Mouse (Mus musculus): ENCODE data around the gene Abhd14b. TPM values are rescaled to one million over a fixed set of nuclear protein-coding genes. Genes with fewer than 3 reads are reported as not detected.
A peak's percentile ranks its signal among the peaks of the same experiment; 100 is the strongest.

Abhd14b gene
- polyA plus RNA-seq, 1 experiment from 2014 or later, result 6.8 TPM

DNA sequence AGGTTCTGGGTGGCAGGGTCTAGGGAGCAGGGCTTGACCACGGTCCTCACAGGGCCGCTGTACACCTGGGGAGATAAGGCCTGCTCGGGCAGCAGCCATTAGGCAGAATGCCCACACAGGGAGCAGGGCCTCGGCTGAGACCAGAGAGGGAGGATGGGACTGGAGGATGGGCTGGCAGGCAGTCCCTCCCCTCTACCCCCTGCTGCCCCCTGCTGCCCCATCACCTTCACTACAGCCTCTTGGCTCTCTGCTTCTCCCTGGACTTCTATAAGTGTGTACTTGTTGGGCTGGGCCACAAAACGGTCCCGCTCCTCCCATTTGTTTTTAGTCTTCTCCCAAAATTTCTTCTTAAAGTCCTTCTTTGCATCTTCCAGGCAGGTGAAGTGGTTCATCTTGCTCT lies 27.2 kb downstream of the Abhd14b start:
- H3K36me3 ChIP-seq (ENCODE audit: control insufficient read depth, insufficient read depth, low read length), result no peaks in the 10 kb centered on the region
- H3K9me3 ChIP-seq (ENCODE audit: control insufficient read depth, low read length), result no peaks in the 10 kb centered on the region
- H3K4me2 ChIP-seq (ENCODE audit: low read length), result no peak overlapping the region
- no peak overlapping the region for H3K4me3 ChIP-seq (replicated peaks; ENCODE audit: low read depth, low read length)
- H3K9ac ChIP-seq (replicated peaks; ENCODE audit: low read length), result 0 out of 2 replicates have a peak overlapping the region, but pooled peaks have one; percentile 20
- no peaks in the 10 kb centered on the region for H3K27me3 ChIP-seq (ENCODE audit: control insufficient read depth, insufficient read depth, low read length)
- WGBS, result 3% methylated on average over 6 of the region's 6 CpGs
- DNase-seq, result peak; percentile 70
- peaks cover 12% of the 10 kb centered on the region for H3K4me1 ChIP-seq (ENCODE audit: control insufficient read depth, insufficient read depth, low read length)
- no peak overlapping the region for H3K27ac ChIP-seq (replicated peaks; ENCODE audit: low read depth, low read length)
- peak; percentile 7; the same call in 1 of the 2 replicates for ATAC-seq (ENCODE audit: low FRiP score, low TSS enrichment)

DNA sequence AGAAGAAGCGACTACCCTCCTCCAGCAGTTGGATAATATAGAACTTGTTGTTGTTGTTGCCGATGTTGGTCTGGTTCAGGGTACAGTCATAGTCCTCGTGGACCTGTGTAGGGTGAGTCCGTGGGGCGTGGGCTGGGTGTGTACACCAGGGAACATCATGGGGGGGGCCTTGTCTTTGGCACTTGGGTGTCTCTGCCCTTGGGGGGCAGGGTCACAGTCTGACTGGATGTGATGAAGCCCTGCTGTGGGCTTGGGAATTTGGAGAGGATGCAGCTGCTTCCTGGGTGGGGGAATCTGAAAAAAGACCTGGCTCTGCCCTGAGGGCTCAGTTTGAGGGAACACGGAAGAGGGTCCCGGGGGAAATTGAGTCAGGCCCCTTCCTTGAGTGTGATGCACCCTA lies 27.8 kb downstream of the Abhd14b start:
- no peak overlapping the region for H3K27ac ChIP-seq (replicated peaks; ENCODE audit: low read depth, low read length)
- H3K4me2 ChIP-seq (ENCODE audit: low read length), result no peak overlapping the region
- no peaks in the 10 kb centered on the region for H3K27me3 ChIP-seq (ENCODE audit: control insufficient read depth, insufficient read depth, low read length)
- DNase-seq (no peak), ATAC-seq (ENCODE audit: low FRiP score, low TSS enrichment) (no peak)
- no peak overlapping the region for H3K9ac ChIP-seq (replicated peaks; ENCODE audit: low read length)
- peaks cover 12% of the 10 kb centered on the region for H3K4me1 ChIP-seq (ENCODE audit: control insufficient read depth, insufficient read depth, low read length)
- H3K4me3 ChIP-seq (replicated peaks; ENCODE audit: low read depth, low read length), result no peak overlapping the region
- 63% methylated on average over 7 of the region's 7 CpGs for WGBS
- 0 out of 2 replicates have a peak, but pooled peaks cover under 1% of the 10 kb centered on the region for H3K36me3 ChIP-seq (ENCODE audit: control insufficient read depth, insufficient read depth, low read length)
- H3K9me3 ChIP-seq (ENCODE audit: control insufficient read depth, low read length), result no peaks in the 10 kb centered on the region

DNA sequence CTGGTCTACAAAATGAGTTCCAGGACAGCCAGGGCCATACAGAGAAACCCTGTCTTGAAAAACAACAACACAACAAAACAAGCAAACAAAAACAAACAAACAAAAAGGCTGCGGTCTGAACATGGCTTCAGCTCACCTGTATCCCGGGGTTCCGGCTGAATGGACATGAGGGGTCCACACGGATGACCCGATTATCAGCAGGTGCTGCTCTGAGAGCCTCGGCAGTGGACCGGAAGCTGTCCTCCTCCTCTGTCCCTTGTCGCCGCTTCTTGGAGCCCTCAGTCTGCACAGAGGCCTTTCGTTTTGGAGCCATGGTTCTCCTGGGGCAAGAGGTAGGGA lies 28.4 kb downstream of the Abhd14b start, which contains the start of gene Rrp9:
Gene Rrp9, plus strand, starts transcription at position 301 of the 339 bp plus-strand sequence.
- H3K9ac ChIP-seq (replicated peaks; ENCODE audit: low read length), result no peak within 1 kb of the TSS; the same call in 1 of the 2 replicates
- WGBS, result 87% methylated on average over 10 of the region's 10 CpGs

DNA sequence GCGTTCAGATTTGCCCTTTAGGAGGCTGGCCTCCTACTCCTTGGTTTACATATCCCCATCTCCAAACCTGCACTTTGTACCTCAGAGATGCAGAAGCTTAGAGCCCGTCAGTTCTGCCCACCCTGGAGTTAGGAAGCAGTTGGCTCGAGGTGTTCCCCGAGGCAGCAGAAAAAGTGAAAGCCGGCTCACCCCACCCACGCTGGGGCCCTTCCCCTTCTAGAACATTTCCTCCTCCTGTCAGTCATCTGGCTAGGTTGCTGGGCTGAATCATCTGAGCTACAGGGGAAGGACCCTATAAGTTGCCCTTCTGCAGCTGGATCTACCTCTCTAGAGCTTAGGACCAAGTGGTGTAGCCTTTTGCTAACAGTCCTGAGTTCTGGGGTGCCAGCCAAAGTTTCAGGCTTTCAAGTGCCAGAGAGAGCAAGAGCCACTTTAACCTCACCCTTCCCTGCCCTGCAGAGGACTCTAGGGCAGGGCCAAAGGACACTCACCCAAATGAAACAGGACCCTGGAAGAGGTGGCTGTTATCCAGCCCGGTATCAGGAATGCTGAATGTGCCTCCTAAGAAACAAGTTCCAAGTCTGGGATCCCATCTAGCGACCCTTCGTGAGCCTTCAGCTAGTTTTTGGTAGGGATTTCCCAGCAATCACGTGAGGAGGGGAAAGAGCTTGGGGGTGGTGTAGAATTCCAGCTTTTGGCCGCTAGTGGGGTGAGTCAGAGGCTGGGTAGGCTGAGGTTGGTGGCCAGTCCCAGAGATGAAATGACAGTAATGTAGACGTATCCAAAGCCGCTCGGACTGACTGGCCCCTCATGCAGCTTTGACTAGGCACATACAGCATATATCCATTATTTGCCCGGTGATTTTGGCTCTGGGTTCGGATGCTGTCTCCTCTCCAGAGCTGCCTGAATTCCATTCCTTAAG lies 29.0 kb downstream of the Abhd14b start:
- Histone ChIP-seq H3K36me3 (ENCODE audit: control insufficient read depth, insufficient read depth, low read length) (peaks cover 12% of the 10 kb centered on the region; the same call in 1 of the 2 replicates), H3K27ac (replicated peaks; ENCODE audit: low read depth, low read length) (0 out of 2 replicates have a peak overlapping the region, but pooled peaks have one; percentile 26), H3K4me2 (ENCODE audit: low read length) (peak overlapping the region; percentile 33; the same call in 1 of the 2 replicates), H3K9me3 (ENCODE audit: control insufficient read depth, low read length) (no peaks in the 10 kb centered on the region), H3K9ac (replicated peaks; ENCODE audit: low read length) (no peak overlapping the region; the same call in 1 of the 2 replicates), H3K4me3 (replicated peaks; ENCODE audit: low read depth, low read length) (peak overlapping the region; percentile 66), H3K4me1 (ENCODE audit: control insufficient read depth, insufficient read depth, low read length) (peaks cover 12% of the 10 kb centered on the region), H3K27me3 (ENCODE audit: control insufficient read depth, insufficient read depth, low read length) (no peaks in the 10 kb centered on the region)
- 39% methylated on average over 16 of the region's 16 CpGs for WGBS
- no peak for DNase-seq
- ATAC-seq (ENCODE audit: low FRiP score, low TSS enrichment), result no peak; the same call in 1 of the 2 replicates

More for the DNA sequence above, 28.4 kb downstream of the Abhd14b start, which contains the start of gene Rrp9:
- H3K27ac ChIP-seq (replicated peaks; ENCODE audit: low read depth, low read length), result 0 out of 2 replicates have a peak within 1 kb of the TSS, but pooled peaks have one; percentile 26
- peaks cover 12% of the 10 kb centered on the region for H3K4me1 ChIP-seq (ENCODE audit: control insufficient read depth, insufficient read depth, low read length)
- H3K4me2 ChIP-seq (ENCODE audit: low read length), result peak within 1 kb of the TSS; percentile 33; the same call in 1 of the 2 replicates
- H3K4me3 ChIP-seq (replicated peaks; ENCODE audit: low read depth, low read length), result peak within 1 kb of the TSS; percentile 66
- peaks cover 6% of the 10 kb centered on the region; the same call in 1 of the 2 replicates for H3K36me3 ChIP-seq (ENCODE audit: control insufficient read depth, insufficient read depth, low read length)
- H3K9me3 ChIP-seq (ENCODE audit: control insufficient read depth, low read length), result no peaks in the 10 kb centered on the region
- ATAC-seq (ENCODE audit: low FRiP score, low TSS enrichment) (no peak), DNase-seq (no peak)
- H3K27me3 ChIP-seq (ENCODE audit: control insufficient read depth, insufficient read depth, low read length), result no peaks in the 10 kb centered on the region

DNA sequence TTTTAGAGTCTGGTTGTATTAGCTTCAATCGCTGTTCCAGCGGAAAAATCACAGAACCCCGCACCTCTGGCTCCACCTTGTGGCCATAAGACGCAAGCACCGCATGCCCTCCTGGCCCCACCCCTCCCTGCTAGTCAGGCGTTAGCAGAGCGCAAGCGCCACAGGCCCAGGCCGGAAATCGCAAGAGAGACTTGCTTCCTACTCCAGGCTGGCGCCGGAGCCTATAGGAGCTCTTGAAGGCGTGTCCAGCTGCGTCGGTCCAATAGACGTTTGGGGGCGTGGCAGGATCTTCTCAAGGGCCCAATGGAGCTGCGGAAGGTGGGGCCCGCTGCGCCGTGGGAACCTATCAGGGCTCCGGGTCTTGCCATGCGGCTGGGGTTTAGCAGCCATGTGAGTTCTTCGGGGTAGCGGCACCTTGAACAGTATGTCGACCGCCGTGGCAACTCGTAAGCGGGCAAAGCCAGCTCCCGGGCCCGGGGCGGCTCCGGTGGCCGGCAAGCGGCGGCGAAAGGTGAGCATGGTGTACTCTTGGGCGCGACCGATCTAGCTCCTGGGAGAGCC lies 29.7 kb downstream of the Abhd14b start, which contains the start of gene Parp3:
Gene Parp3, minus strand, starts transcription at position 26 of the 561 bp plus-strand sequence.
- no peaks in the 10 kb centered on the region for H3K9me3 ChIP-seq (ENCODE audit: control insufficient read depth, low read length)
- H3K4me1 ChIP-seq (ENCODE audit: control insufficient read depth, insufficient read depth, low read length), result peaks cover 12% of the 10 kb centered on the region
- H3K27me3 ChIP-seq (ENCODE audit: control insufficient read depth, insufficient read depth, low read length), result no peaks in the 10 kb centered on the region
- H3K27ac ChIP-seq (replicated peaks; ENCODE audit: low read depth, low read length), result 0 out of 2 replicates have a peak within 1 kb of the TSS, but pooled peaks have one; percentile 26
- H3K4me2 ChIP-seq (ENCODE audit: low read length), result peak within 1 kb of the TSS; percentile 95
- H3K4me3 ChIP-seq (replicated peaks; ENCODE audit: low read depth, low read length), result peak within 1 kb of the TSS; percentile 66
- WGBS, result under 1% methylated on average over 41 of the region's 41 CpGs
- ATAC-seq (ENCODE audit: low FRiP score, low TSS enrichment) (peak; percentile 97), DNase-seq (peak; percentile 100)
- H3K36me3 ChIP-seq (ENCODE audit: control insufficient read depth, insufficient read depth, low read length), result peaks cover 19% of the 10 kb centered on the region; the same call in 1 of the 2 replicates
- peak within 1 kb of the TSS; percentile 62 for H3K9ac ChIP-seq (replicated peaks; ENCODE audit: low read length)

DNA sequence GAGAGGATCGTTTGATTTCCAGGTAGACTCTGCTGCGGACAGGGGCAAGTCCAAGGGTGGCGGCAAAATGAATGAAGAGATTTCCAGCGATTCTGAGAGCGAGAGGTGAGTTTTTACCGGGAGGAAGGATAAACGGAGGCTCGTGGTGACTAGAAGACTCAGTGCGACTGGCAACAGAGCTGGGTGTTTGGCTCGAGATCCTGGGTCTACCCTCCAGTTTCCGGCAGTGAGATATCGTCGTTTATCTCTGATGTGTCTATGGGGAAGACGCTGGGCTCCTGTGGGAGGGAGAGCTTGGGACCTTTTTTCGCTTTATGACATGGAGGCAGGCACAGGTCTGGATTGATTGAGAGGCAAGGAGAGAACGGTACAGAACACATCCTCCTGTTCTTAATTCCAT lies 30.4 kb downstream of the Abhd14b start:
- H3K27me3 ChIP-seq (ENCODE audit: control insufficient read depth, insufficient read depth, low read length), result no peaks in the 10 kb centered on the region
- peaks cover 12% of the 10 kb centered on the region for H3K4me1 ChIP-seq (ENCODE audit: control insufficient read depth, insufficient read depth, low read length)
- no peaks in the 10 kb centered on the region for H3K9me3 ChIP-seq (ENCODE audit: control insufficient read depth, low read length)
- H3K4me2 ChIP-seq (ENCODE audit: low read length), result peak overlapping the region; percentile 95
- DNase-seq, result no peak
- peak overlapping the region; percentile 66 for H3K4me3 ChIP-seq (replicated peaks; ENCODE audit: low read depth, low read length)
- no peak for ATAC-seq (ENCODE audit: low FRiP score, low TSS enrichment)
- peak overlapping the region; percentile 62 for H3K9ac ChIP-seq (replicated peaks; ENCODE audit: low read length)
- WGBS, result 6% methylated on average over 16 of the region's 16 CpGs
- no peak overlapping the region for H3K27ac ChIP-seq (replicated peaks; ENCODE audit: low read depth, low read length)
- H3K36me3 ChIP-seq (ENCODE audit: control insufficient read depth, insufficient read depth, low read length), result peaks cover 21% of the 10 kb centered on the region

DNA sequence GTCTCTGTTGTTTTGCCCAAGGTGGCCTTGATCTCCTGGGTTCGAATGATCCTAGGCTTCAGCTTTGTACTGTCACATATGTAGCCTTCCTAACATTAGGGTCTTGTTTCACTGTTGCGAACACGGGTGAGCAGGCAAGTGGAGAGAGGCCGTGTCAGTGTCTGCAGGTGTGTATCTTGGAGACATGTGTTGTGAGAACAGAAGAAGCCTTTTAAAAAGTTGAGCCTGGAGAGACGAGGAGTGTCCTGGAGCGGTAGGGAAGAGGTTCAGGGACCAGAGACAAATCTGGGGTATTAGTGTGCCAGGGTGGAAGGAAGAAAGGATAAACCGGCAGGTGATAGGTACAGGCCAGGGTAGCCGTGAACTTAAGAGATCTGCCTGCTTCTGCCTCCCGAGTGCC lies 30.8 kb downstream of the Abhd14b start:
- 83% methylated on average over 9 of the region's 9 CpGs for whole genome bisulfite sequencing
- ATAC-seq (ENCODE audit: low FRiP score, low TSS enrichment) (no peak), DNase-seq (no peak)

DNA sequence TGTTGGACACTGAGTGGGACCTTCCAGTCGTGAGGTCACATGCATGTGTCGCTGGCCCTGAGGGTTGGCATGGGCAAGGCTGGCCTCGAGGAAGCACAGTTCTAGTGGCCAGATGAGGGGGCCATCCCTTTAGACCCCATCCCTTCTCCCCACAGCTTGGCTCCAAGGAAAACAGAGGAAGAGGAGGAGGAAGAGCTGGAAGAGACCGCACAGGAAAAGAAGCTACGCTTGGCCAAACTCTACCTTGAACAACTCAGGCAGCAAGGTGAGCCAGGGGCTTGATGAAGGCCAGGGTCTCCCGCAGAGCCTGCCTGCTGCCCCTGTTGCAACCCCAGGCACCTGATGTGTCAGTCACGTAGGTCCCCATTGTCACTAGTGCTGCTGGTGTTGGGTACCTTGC lies 33.3 kb downstream of the Abhd14b start:
- Histone ChIP-seq H3K9me3 (ENCODE audit: control insufficient read depth, low read length) (no peaks in the 10 kb centered on the region), H3K4me3 (replicated peaks; ENCODE audit: low read depth, low read length) (no peak overlapping the region), H3K27me3 (ENCODE audit: control insufficient read depth, insufficient read depth, low read length) (no peaks in the 10 kb centered on the region), H3K36me3 (ENCODE audit: control insufficient read depth, insufficient read depth, low read length) (peaks cover 50% of the 10 kb centered on the region), H3K9ac (replicated peaks; ENCODE audit: low read length) (no peak overlapping the region), H3K27ac (replicated peaks; ENCODE audit: low read depth, low read length) (no peak overlapping the region), H3K4me1 (ENCODE audit: control insufficient read depth, insufficient read depth, low read length) (peaks cover 8% of the 10 kb centered on the region), H3K4me2 (ENCODE audit: low read length) (no peak overlapping the region)
- DNase-seq (no peak), ATAC-seq (ENCODE audit: low FRiP score, low TSS enrichment) (no peak)
- WGBS, result 97% methylated on average over 7 of the region's 7 CpGs

More for the DNA sequence above, 30.8 kb downstream of the Abhd14b start:
- peak overlapping the region; percentile 95 for H3K4me2 ChIP-seq (ENCODE audit: low read length)
- peaks cover 26% of the 10 kb centered on the region for H3K36me3 ChIP-seq (ENCODE audit: control insufficient read depth, insufficient read depth, low read length)
- H3K27me3 ChIP-seq (ENCODE audit: control insufficient read depth, insufficient read depth, low read length), result no peaks in the 10 kb centered on the region
- peak overlapping the region; percentile 62 for H3K9ac ChIP-seq (replicated peaks; ENCODE audit: low read length)
- no peak overlapping the region for H3K27ac ChIP-seq (replicated peaks; ENCODE audit: low read depth, low read length)
- peak overlapping the region; percentile 66 for H3K4me3 ChIP-seq (replicated peaks; ENCODE audit: low read depth, low read length)
- peaks cover 12% of the 10 kb centered on the region for H3K4me1 ChIP-seq (ENCODE audit: control insufficient read depth, insufficient read depth, low read length)
- no peaks in the 10 kb centered on the region for H3K9me3 ChIP-seq (ENCODE audit: control insufficient read depth, low read length)
